Mouse (Mus musculus) cortical plate, adult 2 months (tissue): Measurements from ENCODE around the gene Ucn2.

Experiments
- CTCF ChIP-seq: fragments of 200-500 bp; IDR thresholded peaks from 2 replicates; pipeline ENCODE4 v1.5.1; 2011; ENCODE audit warnings: mild to moderate bottlenecking, control low read depth, low read length; ENCODE audit not compliant: insufficient read depth; ENCODE audit errors: extremely low read depth
- POLR2A ChIP-seq: fragments of 200-500 bp; IDR thresholded peaks from 2 replicates; pipeline ENCODE4 v1.6.1; 2011; ENCODE audit warnings: mild to moderate bottlenecking, low read length, control low read depth; ENCODE audit not compliant: insufficient read depth; ENCODE audit errors: extremely low read depth

DNA sequence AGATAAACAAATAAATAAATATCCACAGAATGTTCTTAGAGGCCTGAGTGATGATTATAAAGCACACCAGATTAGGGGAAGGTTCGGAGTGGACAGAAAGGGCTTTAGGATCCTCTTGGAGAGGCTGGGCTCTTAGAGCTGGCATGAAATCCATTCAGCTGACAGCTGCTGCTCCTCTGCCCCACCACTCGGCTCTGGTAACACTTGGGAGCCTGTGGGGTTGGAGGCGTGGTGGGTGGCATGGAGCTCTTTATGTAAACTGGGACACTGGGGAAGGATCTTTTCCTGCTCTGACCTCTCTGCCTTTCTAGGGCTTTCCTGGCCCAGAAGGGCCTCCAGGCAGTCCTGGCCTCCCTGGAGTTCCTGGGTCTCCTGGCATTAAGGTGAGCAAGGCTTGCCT lies 22.2 kb upstream of the Ucn2 start:
- no peak for TF ChIP-seq CTCF
- TF ChIP-seq POLR2A: no peak
